Mouse (Mus musculus): ENCODE results near the gene Prph. TPM values are rescaled to one million over a fixed set of nuclear protein-coding genes. Genes with fewer than 3 reads are reported as not detected.

Prph gene
- polyA plus RNA-seq, 1 experiment from 2014 or later, result 7.1 TPM

DNA sequence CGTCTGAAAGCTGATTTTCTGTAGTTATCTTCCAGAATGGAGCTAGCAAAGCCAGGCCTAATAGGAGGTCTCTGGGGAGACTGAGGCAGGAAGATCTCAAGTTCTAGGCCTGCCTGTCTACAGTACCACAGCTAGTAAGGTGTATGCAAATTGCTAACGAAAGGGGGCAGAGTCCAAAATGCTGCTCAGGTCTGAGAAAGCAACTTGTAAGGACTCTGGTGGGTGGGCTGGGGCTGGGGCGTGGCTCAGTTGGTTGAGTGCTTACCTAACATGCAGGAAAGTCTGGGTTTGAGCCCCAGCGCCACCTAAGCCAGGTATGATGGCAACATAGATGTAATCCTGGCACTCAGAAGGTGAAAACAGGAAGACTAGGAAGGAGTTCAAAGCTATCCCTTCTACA, 34.8 kb upstream of the Prph start:
- WGBS, result 92% methylated on average over 4 of the region's 4 CpGs
- H3K27me3 ChIP-seq (ENCODE audit: control insufficient read depth, insufficient read depth, low read depth, low read length), result no peaks in the 10 kb centered on the region
- no peak for ATAC-seq
- H3K4me1 ChIP-seq (ENCODE audit: control insufficient read depth, insufficient read depth, low read length), result peaks cover 5% of the 10 kb centered on the region; the same call in 1 of the 2 replicates
- H3K4me3 ChIP-seq (ENCODE audit: low read depth, low read length), result no peak overlapping the region
- H3K27ac ChIP-seq (ENCODE audit: low read length), result no peak overlapping the region
- H3K9ac ChIP-seq (ENCODE audit: low read depth, low read length), result no peak overlapping the region
- H3K9me3 ChIP-seq (replicated peaks; ENCODE audit: control insufficient read depth, low read length, poor library complexity, severe bottlenecking), result no peaks in the 10 kb centered on the region
- no peaks in the 10 kb centered on the region for H3K36me3 ChIP-seq (ENCODE audit: control insufficient read depth, insufficient read depth, low read length)
- H3K4me2 ChIP-seq (ENCODE audit: low read length), result no peak overlapping the region

DNA sequence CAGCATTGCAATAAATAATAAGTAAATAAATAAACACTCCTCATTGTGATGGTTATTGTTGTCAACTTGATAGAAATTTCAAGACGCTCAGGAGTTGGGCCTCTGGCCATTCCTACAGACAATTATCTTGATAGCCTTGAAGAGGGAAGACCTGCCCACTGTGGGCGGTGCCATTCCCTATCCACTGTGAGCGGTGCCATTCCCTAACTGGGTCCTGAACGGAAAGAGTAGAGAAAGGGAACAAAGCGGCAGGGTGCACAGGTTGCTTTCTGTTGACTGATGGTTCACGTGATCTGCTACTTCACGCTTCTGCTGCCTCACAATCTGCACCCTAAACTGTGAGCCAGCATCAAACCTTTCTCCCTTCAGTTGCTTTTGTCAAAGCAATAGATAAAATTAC, 33.7 kb upstream of the Prph start:
- Histone ChIP-seq H3K4me3 (ENCODE audit: low read depth, low read length) (no peak overlapping the region), H3K4me2 (ENCODE audit: low read length) (no peak overlapping the region), H3K4me1 (ENCODE audit: control insufficient read depth, insufficient read depth, low read length) (peaks cover 5% of the 10 kb centered on the region; the same call in 1 of the 2 replicates), H3K27me3 (ENCODE audit: control insufficient read depth, insufficient read depth, low read depth, low read length) (no peaks in the 10 kb centered on the region), H3K27ac (ENCODE audit: low read length) (no peak overlapping the region), H3K9ac (ENCODE audit: low read depth, low read length) (no peak overlapping the region), H3K36me3 (ENCODE audit: control insufficient read depth, insufficient read depth, low read length) (no peaks in the 10 kb centered on the region), H3K9me3 (replicated peaks; ENCODE audit: control insufficient read depth, low read length, poor library complexity, severe bottlenecking) (no peaks in the 10 kb centered on the region)
- 98% methylated on average over 7 of the region's 7 CpGs for WGBS
- ATAC-seq, result no peak

DNA sequence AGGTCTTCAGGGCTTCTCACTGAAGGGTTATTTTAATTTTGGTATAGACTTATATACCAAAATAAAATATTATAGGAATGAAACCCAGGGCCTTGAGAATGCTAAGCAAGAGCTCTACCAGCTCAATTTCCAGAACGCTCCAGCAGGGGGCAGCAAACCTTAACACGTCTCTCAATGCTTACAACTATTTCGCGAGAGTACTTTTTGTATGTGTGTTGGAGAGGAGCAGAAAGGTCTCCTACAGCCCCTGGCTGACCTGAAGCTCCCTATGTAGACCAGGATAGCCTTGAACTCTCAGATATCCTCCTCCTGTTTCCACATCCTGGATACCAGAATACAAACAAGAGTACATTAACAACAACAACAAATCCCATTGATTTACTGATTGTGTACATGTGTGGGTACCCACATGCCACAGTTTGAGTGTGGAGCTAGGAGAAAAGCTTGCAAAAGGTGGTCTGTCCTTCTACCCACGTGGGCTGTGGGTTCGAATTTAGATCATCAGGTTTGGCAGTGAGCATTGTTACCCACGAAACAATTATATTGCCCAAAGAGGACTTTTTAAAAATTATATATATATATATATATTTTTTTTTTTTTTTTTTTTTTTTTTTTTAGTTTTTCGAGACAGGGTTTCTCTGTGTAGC, 30.2 kb upstream of the Prph start:
- Histone ChIP-seq H3K27me3 (ENCODE audit: control insufficient read depth, insufficient read depth, low read depth, low read length) (no peaks in the 10 kb centered on the region), H3K4me2 (ENCODE audit: low read length) (no peak overlapping the region), H3K4me1 (ENCODE audit: control insufficient read depth, insufficient read depth, low read length) (peaks cover 7% of the 10 kb centered on the region), H3K9me3 (replicated peaks; ENCODE audit: control insufficient read depth, low read length, poor library complexity, severe bottlenecking) (no peaks in the 10 kb centered on the region), H3K36me3 (ENCODE audit: control insufficient read depth, insufficient read depth, low read length) (no peaks in the 10 kb centered on the region), H3K27ac (ENCODE audit: low read length) (no peak overlapping the region), H3K4me3 (ENCODE audit: low read depth, low read length) (no peak overlapping the region), H3K9ac (ENCODE audit: low read depth, low read length) (no peak overlapping the region)
- ATAC-seq, result no peak
- 25% methylated on average over 7 of the region's 8 CpGs for WGBS

DNA sequence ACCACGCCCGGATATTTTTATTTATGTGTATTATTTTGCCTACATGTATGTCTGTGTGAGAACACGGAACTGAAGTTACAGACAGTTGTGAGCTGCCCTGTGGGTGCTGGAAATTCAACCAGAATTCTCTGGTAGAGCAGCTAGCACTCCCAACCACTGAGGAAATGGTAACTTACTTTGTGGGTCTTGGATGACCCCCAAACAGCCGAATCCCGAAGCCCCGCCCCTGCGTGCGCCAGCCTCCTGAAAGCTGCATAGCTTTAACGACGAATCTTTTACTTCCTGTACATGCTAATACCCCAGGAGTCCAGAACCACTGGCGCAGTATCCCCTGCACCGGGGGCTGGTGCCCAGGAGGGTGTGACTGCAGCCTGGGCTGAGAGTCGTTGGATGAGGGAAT, 29.6 kb upstream of the Prph start:
- Histone ChIP-seq H3K36me3 (ENCODE audit: control insufficient read depth, insufficient read depth, low read length) (no peaks in the 10 kb centered on the region), H3K4me1 (ENCODE audit: control insufficient read depth, insufficient read depth, low read length) (peaks cover 13% of the 10 kb centered on the region), H3K9me3 (replicated peaks; ENCODE audit: control insufficient read depth, low read length, poor library complexity, severe bottlenecking) (no peaks in the 10 kb centered on the region), H3K27me3 (ENCODE audit: control insufficient read depth, insufficient read depth, low read depth, low read length) (peaks cover 1% of the 10 kb centered on the region; the same call in 1 of the 2 replicates), H3K9ac (ENCODE audit: low read depth, low read length) (no peak overlapping the region), H3K27ac (ENCODE audit: low read length) (no peak overlapping the region), H3K4me3 (ENCODE audit: low read depth, low read length) (no peak overlapping the region), H3K4me2 (ENCODE audit: low read length) (no peak overlapping the region)
- WGBS, result 84% methylated on average over 13 of the region's 13 CpGs
- no peak for ATAC-seq

DNA sequence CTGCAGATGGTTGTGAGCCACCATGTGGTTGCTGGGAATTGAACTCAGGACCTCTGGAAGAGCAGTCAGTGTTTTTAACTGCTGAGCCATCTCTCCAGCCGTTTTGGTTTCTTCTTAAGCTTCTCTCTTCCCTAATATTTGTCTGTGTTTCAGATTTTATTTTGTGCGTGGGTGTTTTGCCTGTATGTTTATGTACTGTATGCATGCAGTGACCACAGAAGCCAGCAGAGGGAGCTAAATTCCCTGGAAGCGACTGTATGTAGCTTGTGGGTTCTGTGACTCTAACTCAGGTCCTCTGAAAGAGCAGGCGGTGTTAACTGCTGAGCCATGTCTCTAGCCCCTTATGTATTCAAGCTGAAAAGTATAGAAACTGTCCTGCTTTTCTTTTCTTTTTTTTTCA, 28.7 kb upstream of the Prph start:
- Histone ChIP-seq H3K4me3 (ENCODE audit: low read depth, low read length) (no peak overlapping the region), H3K36me3 (ENCODE audit: control insufficient read depth, insufficient read depth, low read length) (no peaks in the 10 kb centered on the region), H3K27me3 (ENCODE audit: control insufficient read depth, insufficient read depth, low read depth, low read length) (peaks cover 5% of the 10 kb centered on the region), H3K4me2 (ENCODE audit: low read length) (no peak overlapping the region), H3K4me1 (ENCODE audit: control insufficient read depth, insufficient read depth, low read length) (peaks cover 14% of the 10 kb centered on the region), H3K9ac (ENCODE audit: low read depth, low read length) (no peak overlapping the region), H3K27ac (ENCODE audit: low read length) (no peak overlapping the region), H3K9me3 (replicated peaks; ENCODE audit: control insufficient read depth, low read length, poor library complexity, severe bottlenecking) (no peaks in the 10 kb centered on the region)
- ATAC-seq, result no peak
- WGBS, result 55% methylated on average over 4 of the region's 4 CpGs

DNA sequence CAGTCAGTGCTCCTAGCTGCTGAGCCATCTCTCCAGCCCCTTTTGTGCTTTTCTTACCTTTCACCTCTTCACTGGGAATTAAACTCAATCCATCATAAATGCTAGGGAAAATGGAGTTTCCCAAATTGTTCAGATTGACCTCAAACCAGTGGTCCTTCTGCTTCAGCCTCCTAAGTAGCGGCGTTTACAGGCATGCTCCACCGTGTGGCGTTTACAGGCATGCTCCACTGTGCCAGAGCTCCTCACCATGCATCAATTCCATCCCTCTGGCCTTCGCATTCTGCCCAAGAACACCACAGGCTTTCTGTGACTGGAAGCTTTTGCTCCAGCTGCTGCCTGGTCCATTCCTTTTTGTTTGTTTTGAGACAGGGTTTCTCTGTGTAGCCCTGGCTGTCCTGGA, 27.9 kb upstream of the Prph start:
- Histone ChIP-seq H3K4me1 (ENCODE audit: control insufficient read depth, insufficient read depth, low read length) (peaks cover 14% of the 10 kb centered on the region), H3K4me2 (ENCODE audit: low read length) (no peak overlapping the region), H3K36me3 (ENCODE audit: control insufficient read depth, insufficient read depth, low read length) (no peaks in the 10 kb centered on the region), H3K9me3 (replicated peaks; ENCODE audit: control insufficient read depth, low read length, poor library complexity, severe bottlenecking) (no peaks in the 10 kb centered on the region), H3K4me3 (ENCODE audit: low read depth, low read length) (no peak overlapping the region), H3K27ac (ENCODE audit: low read length) (no peak overlapping the region), H3K27me3 (ENCODE audit: control insufficient read depth, insufficient read depth, low read depth, low read length) (peaks cover 6% of the 10 kb centered on the region), H3K9ac (ENCODE audit: low read depth, low read length) (no peak overlapping the region)
- ATAC-seq, result no peak
- 71% methylated on average over 5 of the region's 5 CpGs for WGBS

DNA sequence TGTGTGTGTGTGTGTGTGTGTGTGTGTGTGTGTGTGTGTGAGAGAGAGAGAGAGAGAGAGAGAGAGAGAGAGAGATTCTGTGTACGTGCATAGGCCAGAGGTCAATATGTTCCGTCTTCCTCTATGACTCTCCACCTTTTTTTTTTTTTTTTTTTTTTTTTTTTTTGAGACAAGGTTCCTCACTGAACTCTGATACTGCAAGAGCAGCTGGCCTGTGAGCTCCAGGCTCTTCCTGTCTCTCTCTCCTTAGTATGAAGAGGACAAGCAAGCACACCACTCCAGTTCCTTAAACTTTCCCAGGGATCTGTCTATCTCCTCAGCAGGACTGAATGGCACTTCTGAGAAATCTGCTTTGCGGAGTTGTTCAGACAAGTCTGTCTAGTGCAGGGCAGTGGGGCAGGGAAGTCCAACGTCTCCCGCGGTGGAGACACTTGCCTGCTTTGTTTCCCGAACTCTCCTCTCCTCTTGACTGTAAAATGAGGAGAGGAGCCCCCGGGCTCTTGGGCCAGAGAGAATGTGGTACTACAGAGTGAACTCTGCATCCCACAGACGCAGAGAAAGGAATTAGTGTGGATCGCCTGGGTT, 26.0 kb upstream of the Prph start:
- H3K27ac ChIP-seq (ENCODE audit: low read length), result no peak overlapping the region
- peaks cover 6% of the 10 kb centered on the region for H3K27me3 ChIP-seq (ENCODE audit: control insufficient read depth, insufficient read depth, low read depth, low read length)
- H3K4me1 ChIP-seq (ENCODE audit: control insufficient read depth, insufficient read depth, low read length), result peaks cover 14% of the 10 kb centered on the region
- H3K4me3 ChIP-seq (ENCODE audit: low read depth, low read length), result peak overlapping the region; percentile 32; the same call in 1 of the 2 replicates
- no peak for ATAC-seq
- H3K36me3 ChIP-seq (ENCODE audit: control insufficient read depth, insufficient read depth, low read length), result no peaks in the 10 kb centered on the region
- no peak overlapping the region for H3K9ac ChIP-seq (ENCODE audit: low read depth, low read length)
- no peaks in the 10 kb centered on the region for H3K9me3 ChIP-seq (replicated peaks; ENCODE audit: control insufficient read depth, low read length, poor library complexity, severe bottlenecking)
- H3K4me2 ChIP-seq (ENCODE audit: low read length), result peak overlapping the region; percentile 58
- WGBS, result 10% methylated on average over 10 of the region's 10 CpGs

DNA sequence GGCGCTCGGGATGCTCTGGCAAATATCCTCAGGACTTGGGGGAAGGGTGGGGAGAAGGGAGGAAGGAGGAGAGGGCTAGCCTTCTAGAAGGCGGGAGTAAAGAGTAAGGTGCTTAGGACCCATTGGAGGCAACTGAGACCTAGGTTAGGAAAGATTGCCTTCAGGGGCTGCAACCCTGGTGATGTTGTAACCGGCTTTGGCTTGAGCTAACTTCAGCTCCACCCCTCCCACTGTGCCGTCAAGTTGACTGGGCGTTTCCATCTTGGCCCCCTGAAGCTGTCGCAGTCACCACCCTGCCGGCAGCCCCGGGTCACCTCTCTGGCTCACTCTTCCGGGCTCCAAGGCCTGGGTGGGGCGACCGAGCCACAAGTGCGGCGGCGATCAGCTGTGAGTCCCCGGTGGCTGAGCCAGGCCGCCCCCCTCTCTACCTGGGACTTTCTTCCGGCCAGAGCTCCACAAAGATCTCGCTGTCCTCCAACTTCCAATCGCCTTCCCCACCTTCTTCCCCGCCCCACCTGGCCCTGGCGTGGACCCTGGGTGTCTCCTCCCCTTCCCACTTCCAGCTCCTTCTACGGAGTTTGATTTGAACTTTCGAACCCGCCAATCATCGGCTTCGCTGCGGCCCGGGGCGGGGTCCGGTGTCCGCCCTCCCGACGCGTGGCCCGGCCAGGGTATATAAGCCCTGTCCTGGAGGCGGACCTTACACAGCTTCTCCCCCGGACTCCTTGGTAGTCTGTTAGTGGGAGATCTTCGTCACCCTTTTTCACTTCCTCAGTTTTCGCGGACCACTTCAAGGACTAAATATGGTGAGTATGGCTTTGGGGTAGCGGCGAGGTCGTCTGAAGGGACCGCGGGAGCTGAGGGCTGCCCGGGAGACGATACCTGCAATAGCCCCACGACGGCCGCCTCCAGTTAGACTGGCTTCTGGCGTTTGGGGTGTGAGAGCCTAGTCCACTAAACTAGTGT, 25.1 kb upstream of the Prph start, which contains the start of gene Tuba1c:
Tuba1c (plus strand) TSS at position 273 of the 966 bp plus-strand sequence.
- Histone ChIP-seq H3K27ac (ENCODE audit: low read length) (no peak within 1 kb of the TSS), H3K4me1 (ENCODE audit: control insufficient read depth, insufficient read depth, low read length) (peaks cover 14% of the 10 kb centered on the region), H3K36me3 (ENCODE audit: control insufficient read depth, insufficient read depth, low read length) (no peaks in the 10 kb centered on the region), H3K4me2 (ENCODE audit: low read length) (peak within 1 kb of the TSS; percentile 58), H3K27me3 (ENCODE audit: control insufficient read depth, insufficient read depth, low read depth, low read length) (peaks cover 6% of the 10 kb centered on the region), H3K9me3 (replicated peaks; ENCODE audit: control insufficient read depth, low read length, poor library complexity, severe bottlenecking) (no peaks in the 10 kb centered on the region), H3K9ac (ENCODE audit: low read depth, low read length) (peak within 1 kb of the TSS; percentile 50), H3K4me3 (ENCODE audit: low read depth, low read length) (peak within 1 kb of the TSS; percentile 32)
- under 1% methylated on average over 52 of the region's 52 CpGs for WGBS
- ATAC-seq, result 0 out of 2 replicates have a peak, but pooled peaks have one; percentile 11
